In genomic region chr19:41100863-41101262, GRCm38 (mm10) we compare ENCODE assay signal across 13 mouse cellular contexts. TPM values are rescaled to one million over a fixed set of nuclear protein-coding genes. Genes with fewer than 3 reads are reported as not detected.
DNase-seq lines count a peak whose midpoint lies in the region; ATAC-seq and TF ChIP-seq lines count a peak whose summit lies in the region.
"Had no signal": no experiment of that assay in that cellular context is flagged by ENCODE, and none has a peak within 500 bp of the region (broad histone marks: within the 10 kb centered on the region; RNA-seq: fewer than 3 reads in every experiment).

No protein-coding gene starts in this region.

- WGBS in forebrain, embryonic 14.5 days: 64% methylated on average over 7 of the region's 7 CpGs
- WGBS in forebrain, embryonic 11.5 days: 94% methylated on average over 7 of the region's 7 CpGs
- 92% methylated on average over 7 of the region's 7 CpGs for WGBS in midbrain, embryonic 11.5 days
- 94% methylated on average over 7 of the region's 7 CpGs for WGBS in midbrain, embryonic 10.5 days
- WGBS in neural tube, embryonic 15.5 days: 79% methylated on average over 7 of the region's 7 CpGs
- WGBS in stomach, postnatal 0 days: 92% methylated on average over 7 of the region's 7 CpGs

- peak; percentile 76 for DNase-seq in forebrain, embryonic 14.5 days (ENCODE audit: low spot score)
- DNase-seq in forebrain, embryonic 11.5 days (ENCODE audit: low spot score): no peak
- peak; percentile 26 for DNase-seq in midbrain, embryonic 11.5 days (ENCODE audit: low spot score, missing footprints)
- no peak for DNase-seq in midbrain, embryonic 10.5 days (ENCODE audit: low spot score)
- DNase-seq in cerebellum, postnatal 25 days: peak; percentile 53 to 71
- no peak for DNase-seq in stomach, postnatal 0 days (ENCODE audit: low spot score)
- DNase-seq in thymus, postnatal 36 days: no peak
- DNase-seq: lung, embryonic 14.5 days had no signal

- H3K9me3 ChIP-seq in forebrain, embryonic 14.5 days (replicated peaks; ENCODE audit: control insufficient read depth, low read length): no peaks in the 10 kb centered on the region
- H3K9me3 ChIP-seq in forebrain, embryonic 11.5 days (ENCODE audit: control insufficient read depth, low read length): no peaks in the 10 kb centered on the region
- H3K9me3 ChIP-seq in midbrain, embryonic 11.5 days (ENCODE audit: control insufficient read depth, low read length): no peaks in the 10 kb centered on the region
- H3K9me3 ChIP-seq in midbrain, embryonic 10.5 days (replicated peaks): no peaks in the 10 kb centered on the region
- no peaks in the 10 kb centered on the region for H3K9me3 ChIP-seq in neural tube, embryonic 15.5 days (replicated peaks)
- H3K9me3 ChIP-seq in stomach, postnatal 0 days (ENCODE audit: control insufficient read depth, low read length): no peaks in the 10 kb centered on the region
- H3K9me3 ChIP-seq: embryonic facial prominence, embryonic 15.5 days had no signal

- no peak for TF ChIP-seq EP300 in stomach, postnatal 0 days (optimal IDR thresholded peaks at IDR 0.05)

- H3K27me3 ChIP-seq in forebrain, embryonic 14.5 days (replicated peaks; ENCODE audit: control insufficient read depth, insufficient read depth, low read length): 0 out of 2 replicates have a peak, but pooled peaks cover 5% of the 10 kb centered on the region
- H3K27me3 ChIP-seq in forebrain, embryonic 11.5 days (ENCODE audit: control insufficient read depth, insufficient read depth, low read length): peaks cover 4% of the 10 kb centered on the region; the same call in 1 of the 2 replicates
- H3K27me3 ChIP-seq in midbrain, embryonic 11.5 days (ENCODE audit: control insufficient read depth, insufficient read depth, low read length): peaks cover 6% of the 10 kb centered on the region; the same call in 1 of the 2 replicates
- peaks cover 38% of the 10 kb centered on the region for H3K27me3 ChIP-seq in midbrain, embryonic 10.5 days (ENCODE audit: low read depth, poor library complexity, severe bottlenecking)
- H3K27me3 ChIP-seq in neural tube, embryonic 15.5 days (replicated peaks): no peaks in the 10 kb centered on the region
- no peaks in the 10 kb centered on the region for H3K27me3 ChIP-seq in stomach, postnatal 0 days (ENCODE audit: control insufficient read depth, insufficient read depth, low read length)
- H3K27me3 ChIP-seq: embryonic facial prominence, embryonic 15.5 days had no signal

- H3K9ac ChIP-seq in forebrain, embryonic 14.5 days (ENCODE audit: low read length): no peak overlapping the region
- no peak overlapping the region for H3K9ac ChIP-seq in forebrain, embryonic 11.5 days (ENCODE audit: low read length)
- H3K9ac ChIP-seq in midbrain, embryonic 11.5 days (ENCODE audit: low read length): no peak overlapping the region
- H3K9ac ChIP-seq in neural tube, embryonic 15.5 days (replicated peaks): no peak overlapping the region
- H3K9ac ChIP-seq in stomach, postnatal 0 days (ENCODE audit: low read length): no peak overlapping the region
- H3K9ac ChIP-seq: embryonic facial prominence, embryonic 15.5 days; lung, embryonic 14.5 days had no signal

- peak overlapping the region; percentile 46; the same call in 1 of the 2 replicates for H3K27ac ChIP-seq in forebrain, embryonic 14.5 days (ENCODE audit: low read depth, low read length)
- H3K27ac ChIP-seq in forebrain, embryonic 11.5 days (ENCODE audit: low read depth, low read length): no peak overlapping the region
- H3K27ac ChIP-seq in midbrain, embryonic 11.5 days (ENCODE audit: low read depth, low read length): no peak overlapping the region
- H3K27ac ChIP-seq in midbrain, embryonic 10.5 days (replicated peaks): no peak overlapping the region
- 0 out of 2 replicates have a peak overlapping the region, but pooled peaks have one; percentile 24 for H3K27ac ChIP-seq in neural tube, embryonic 15.5 days (replicated peaks)
- no peak overlapping the region for H3K27ac ChIP-seq in stomach, postnatal 0 days (replicated peaks)
- H3K27ac ChIP-seq: embryonic facial prominence, embryonic 15.5 days; left cerebral cortex, adult 2 months had no signal

- H3K36me3 ChIP-seq in forebrain, embryonic 14.5 days (ENCODE audit: control insufficient read depth, insufficient read depth, low read length): no peaks in the 10 kb centered on the region
- no peaks in the 10 kb centered on the region for H3K36me3 ChIP-seq in forebrain, embryonic 11.5 days (ENCODE audit: control insufficient read depth, insufficient read depth, low read length)
- no peaks in the 10 kb centered on the region for H3K36me3 ChIP-seq in midbrain, embryonic 11.5 days (ENCODE audit: control insufficient read depth, insufficient read depth, low read length)
- no peaks in the 10 kb centered on the region for H3K36me3 ChIP-seq in midbrain, embryonic 10.5 days
- H3K36me3 ChIP-seq in neural tube, embryonic 15.5 days: no peaks in the 10 kb centered on the region
- no peaks in the 10 kb centered on the region for H3K36me3 ChIP-seq in stomach, postnatal 0 days (ENCODE audit: control insufficient read depth, insufficient read depth, low read length)
- H3K36me3 ChIP-seq: embryonic facial prominence, embryonic 15.5 days had no signal

- H3K4me3 ChIP-seq in forebrain, embryonic 14.5 days (ENCODE audit: low read depth, low read length): no peak overlapping the region
- no peak overlapping the region for H3K4me3 ChIP-seq in forebrain, embryonic 11.5 days (ENCODE audit: low read depth, low read length)
- no peak overlapping the region for H3K4me3 ChIP-seq in midbrain, embryonic 11.5 days (ENCODE audit: low read depth, low read length)
- H3K4me3 ChIP-seq in midbrain, embryonic 10.5 days: no peak overlapping the region
- H3K4me3 ChIP-seq in neural tube, embryonic 15.5 days (replicated peaks): no peak overlapping the region
- no peak overlapping the region for H3K4me3 ChIP-seq in stomach, postnatal 0 days (ENCODE audit: low read depth, low read length)
- H3K4me3 ChIP-seq: embryonic facial prominence, embryonic 15.5 days; left cerebral cortex, adult 2 months had no signal

- ATAC-seq in forebrain, embryonic 14.5 days: peak; percentile 65; the same call in 1 of the 2 replicates
- ATAC-seq in forebrain, embryonic 11.5 days (replicated peaks; ENCODE audit: low FRiP score): no peak
- no peak for ATAC-seq in midbrain, embryonic 11.5 days (ENCODE audit: low FRiP score)
- ATAC-seq in neural tube, embryonic 15.5 days (ENCODE audit: low FRiP score): peak; percentile 61; the same call in 1 of the 2 replicates
- no peak for ATAC-seq in stomach, postnatal 0 days (ENCODE audit: low FRiP score, low TSS enrichment)

- peaks cover 2% of the 10 kb centered on the region; the same call in 1 of the 2 replicates for H3K4me1 ChIP-seq in forebrain, embryonic 14.5 days (ENCODE audit: control insufficient read depth, insufficient read depth, low read length)
- H3K4me1 ChIP-seq in forebrain, embryonic 11.5 days (replicated peaks; ENCODE audit: control insufficient read depth, insufficient read depth, low read length): no peaks in the 10 kb centered on the region
- peaks cover 7% of the 10 kb centered on the region; the same call in 1 of the 2 replicates for H3K4me1 ChIP-seq in midbrain, embryonic 11.5 days (ENCODE audit: control insufficient read depth, insufficient read depth, low read length)
- H3K4me1 ChIP-seq in midbrain, embryonic 10.5 days: peaks cover 23% of the 10 kb centered on the region
- peaks cover 8% of the 10 kb centered on the region; the same call in 1 of the 2 replicates for H3K4me1 ChIP-seq in neural tube, embryonic 15.5 days
- no peaks in the 10 kb centered on the region for H3K4me1 ChIP-seq in stomach, postnatal 0 days (replicated peaks; ENCODE audit: control insufficient read depth, insufficient read depth)
- H3K4me1 ChIP-seq: embryonic facial prominence, embryonic 15.5 days had no signal

- H3K4me2 ChIP-seq in forebrain, embryonic 14.5 days (ENCODE audit: low read length): no peak overlapping the region
- H3K4me2 ChIP-seq in forebrain, embryonic 11.5 days (ENCODE audit: low read depth, low read length, severe bottlenecking): no peak overlapping the region
- no peak overlapping the region for H3K4me2 ChIP-seq in midbrain, embryonic 11.5 days
- H3K4me2 ChIP-seq in neural tube, embryonic 15.5 days: no peak overlapping the region
- no peak overlapping the region for H3K4me2 ChIP-seq in stomach, postnatal 0 days (replicated peaks; ENCODE audit: low read depth)
- H3K4me2 ChIP-seq: embryonic facial prominence, embryonic 15.5 days; lung, embryonic 14.5 days had no signal

- TF ChIP-seq CTCF in stomach, postnatal 0 days (IDR thresholded peaks at IDR 0.05; ENCODE audit: low read depth): no peak

RNA-seq across cellular contexts. Expression of gene Opalin, which starts 23.9 kb away (rescaled TPM):
- not detected in 2 replicates for polyA plus RNA-seq in forebrain, embryonic 14.5 days (2014; fragmentation: Nextera tagmentation; extraction: Ambion mirVana)
- polyA plus RNA-seq in forebrain, embryonic 11.5 days (2014; fragmentation: Nextera tagmentation; extraction: Ambion mirVana): not detected in 2 replicates
- not detected in 2 replicates for polyA plus RNA-seq in midbrain, embryonic 11.5 days (2014; fragmentation: Nextera tagmentation; extraction: Ambion mirVana)
- polyA plus RNA-seq in midbrain, embryonic 10.5 days (2016; fragmentation: Nextera tagmentation; extraction: Ambion mirVana): not detected in 2 replicates
- polyA plus RNA-seq in neural tube, embryonic 15.5 days (2015; fragmentation: Nextera tagmentation; extraction: Ambion mirVana): not detected in 2 replicates
- not detected in 2 replicates for polyA plus RNA-seq in stomach, postnatal 0 days (2015; fragmentation: Nextera tagmentation; extraction: Ambion mirVana)
- polyA plus RNA-seq: embryonic facial prominence, embryonic 15.5 days; kidney, adult 2 months; limb, embryonic 14.5 days; lung, embryonic 14.5 days had no signal

Comparison
In these comparisons a context has a peak if more than half of its experiments do, and no peak if none do; other contexts are left out.
1. ATAC-seq: peak in forebrain, embryonic 14.5 days (single experiment) and neural tube, embryonic 15.5 days (single experiment); none in forebrain, embryonic 11.5 days (single experiment), midbrain, embryonic 11.5 days (single experiment) and stomach, postnatal 0 days (single experiment).
2. DNase-seq: peak in forebrain, embryonic 14.5 days (single experiment), midbrain, embryonic 11.5 days (single experiment) and cerebellum, postnatal 25 days (2 of 2); none in forebrain, embryonic 11.5 days (single experiment), midbrain, embryonic 10.5 days (single experiment), stomach, postnatal 0 days (single experiment) and thymus, postnatal 36 days (0 of 2).
3. H3K27ac ChIP-seq: peak in forebrain, embryonic 14.5 days (single experiment) and neural tube, embryonic 15.5 days (single experiment); none in forebrain, embryonic 11.5 days (single experiment), midbrain, embryonic 11.5 days (single experiment), midbrain, embryonic 10.5 days (single experiment) and stomach, postnatal 0 days (single experiment).